Comparison of ENCODE assay signal across 8 mouse cellular contexts in the genomic region with DNA sequence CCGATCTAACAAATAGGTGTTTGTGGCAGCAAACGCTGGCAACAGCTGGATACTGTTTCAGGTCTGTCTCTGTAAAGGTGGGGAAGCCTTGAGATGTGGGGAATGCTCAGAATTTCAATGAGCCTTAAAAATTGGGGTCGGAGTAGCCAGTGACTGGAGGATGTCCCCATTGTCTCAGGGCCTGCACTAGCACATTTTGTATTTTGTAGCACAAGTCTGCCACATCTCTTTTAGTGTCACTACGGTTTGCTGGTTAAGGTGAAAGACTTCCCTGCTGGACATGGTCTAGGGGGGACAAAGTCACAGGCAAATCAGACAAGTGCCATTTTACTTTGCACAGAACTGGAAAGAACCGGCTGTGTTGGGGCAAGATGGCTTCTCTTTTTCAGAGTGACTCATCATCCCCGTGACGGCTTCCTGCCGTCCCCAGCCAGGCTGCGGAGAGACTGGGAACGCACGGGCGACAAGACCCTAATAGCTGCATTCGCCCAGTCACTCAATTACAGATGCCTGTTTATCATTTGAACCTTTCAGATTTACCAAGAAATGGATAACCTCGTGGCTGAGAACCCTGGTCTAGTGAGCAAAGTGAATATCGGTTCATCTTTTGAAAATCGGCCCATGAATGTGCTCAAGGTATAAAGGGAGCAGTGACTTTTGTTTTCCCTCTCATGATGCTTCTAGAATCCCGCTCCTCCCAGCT. TPM values are rescaled to one million over a fixed set of nuclear protein-coding genes. Genes with fewer than 3 reads are reported as not detected.
DNase-seq lines count a peak whose midpoint lies in the region; ATAC-seq and TF ChIP-seq lines count a peak whose summit lies in the region.

No protein-coding gene starts in this region.

- H3K4me3 ChIP-seq in heart, adult 2 months, result peak overlapping the region; percentile 14; the same call in 1 of the 2 replicates
- peak overlapping the region; percentile 34 for H3K4me3 ChIP-seq in heart, embryonic 13.5 days
- peak overlapping the region; percentile 30; the same call in 1 of the 2 replicates for H3K4me3 ChIP-seq in liver, embryonic 11.5 days (ENCODE audit: low read depth, low read length)

- intact Hi-C loops in heart, adult 2 months (cut with DNase I), result no loop called here
- intact Hi-C loops in heart, postnatal 25 days (cut with DNase I), result no loop called here

- ATAC-seq in CD4-positive, CD25-positive, alpha-beta regulatory T cell, adult 4 months, result peak; percentile 94
- ATAC-seq in heart, embryonic 13.5 days (ENCODE audit: extremely low read depth, insufficient number of reproducible peaks, low FRiP score, low TSS enrichment), result no peak
- no peak; the same call in 1 of the 2 replicates for ATAC-seq in liver, embryonic 11.5 days (replicated peaks; ENCODE audit: low FRiP score)
- peak; percentile 40; the same call in 1 of the 2 replicates for ATAC-seq in monocyte, adult 5-6 weeks (replicated peaks; ENCODE audit: insufficient number of reproducible peaks, low FRiP score, low TSS enrichment, poor library complexity, severe bottlenecking)

- peaks cover 5% of the 10 kb centered on the region; the same call in 1 of the 2 replicates for H3K9me3 ChIP-seq in heart, embryonic 13.5 days
- no peaks in the 10 kb centered on the region for H3K9me3 ChIP-seq in liver, embryonic 11.5 days (ENCODE audit: control insufficient read depth, low read length)

- peaks cover 1% of the 10 kb centered on the region for H3K4me1 ChIP-seq in heart, adult 2 months (ENCODE audit: control insufficient read depth, insufficient read depth, low read length)
- peaks cover 72% of the 10 kb centered on the region for H3K4me1 ChIP-seq in heart, embryonic 13.5 days
- H3K4me1 ChIP-seq in liver, embryonic 11.5 days (replicated peaks; ENCODE audit: control insufficient read depth, insufficient read depth, low read length), result peaks cover 18% of the 10 kb centered on the region

- TF ChIP-seq EP300 in heart, adult 2 months (IDR thresholded peaks at IDR 0.05; ENCODE audit: insufficient read depth, low read depth, low read length), result no peak

- no peak overlapping the region for H3K9ac ChIP-seq in heart, adult 2 months (ENCODE audit: low read depth, low read length)
- H3K9ac ChIP-seq in heart, embryonic 13.5 days, result peak overlapping the region; percentile 74
- no peak overlapping the region for H3K9ac ChIP-seq in liver, embryonic 11.5 days (ENCODE audit: low read depth, low read length)

- H3K36me3 ChIP-seq in heart, adult 2 months (ENCODE audit: control insufficient read depth, insufficient read depth, low read length), result no peaks in the 10 kb centered on the region
- H3K36me3 ChIP-seq in heart, embryonic 13.5 days, result no peaks in the 10 kb centered on the region
- no peaks in the 10 kb centered on the region for H3K36me3 ChIP-seq in liver, embryonic 11.5 days (ENCODE audit: control insufficient read depth, insufficient read depth, low read length)

- peak overlapping the region; percentile 67 for H3K4me2 ChIP-seq in heart, embryonic 13.5 days
- peak overlapping the region; percentile 61 for H3K4me2 ChIP-seq in liver, embryonic 11.5 days

- peak in 1 of 2 experiments; percentile 20 for DNase-seq in heart, adult 2 months
- no peak for DNase-seq in heart, postnatal 25 days (ENCODE audit: low spot score)
- peak; percentile 50 for DNase-seq in cerebellum, adult 9-10 months
- DNase-seq in liver, embryonic 11.5 days (ENCODE audit: low spot score), result peak; percentile 49
- no peak for DNase-seq in layer of hippocampus, adult 9-11 months

- TF ChIP-seq POLR2A in heart, adult 2 months (IDR thresholded peaks at IDR 0.05; ENCODE audit: insufficient read depth, low read depth, low read length), result no peak

- H3K27me3 ChIP-seq in heart, adult 2 months (ENCODE audit: control insufficient read depth, insufficient read depth, low read length), result no peaks in the 10 kb centered on the region
- H3K27me3 ChIP-seq in heart, embryonic 13.5 days (replicated peaks), result no peaks in the 10 kb centered on the region
- peaks cover 46% of the 10 kb centered on the region for H3K27me3 ChIP-seq in liver, embryonic 11.5 days (replicated peaks; ENCODE audit: control insufficient read depth, insufficient read depth, low read length)

- no peaks in the 10 kb centered on the region for H3K79me2 ChIP-seq in heart, adult 2 months (replicated peaks; ENCODE audit: control insufficient read depth, insufficient read depth, low read length)

- no peak for TF ChIP-seq CTCF in heart, adult 2 months (IDR thresholded peaks at IDR 0.05)

- no peak overlapping the region for H3K27ac ChIP-seq in heart, adult 2 months
- H3K27ac ChIP-seq in heart, embryonic 13.5 days (replicated peaks), result peak overlapping the region; percentile 94
- peak overlapping the region; percentile 60 for H3K27ac ChIP-seq in liver, embryonic 11.5 days (ENCODE audit: low read depth, low read length)

- 36% methylated on average over 17 of the region's 17 CpGs for WGBS in heart, adult 2 months
- WGBS in heart, embryonic 13.5 days, result 14% methylated on average over 17 of the region's 17 CpGs
- 14% methylated on average over 17 of the region's 17 CpGs for WGBS in liver, embryonic 11.5 days

RNA-seq across cellular contexts. Expression of a gene that starts 5.3 kb away (rescaled TPM):
- total RNA-seq in heart, adult 2 months (2021), result not detected
- 0.12 TPM in 1 of 2 replicates, not detected in the other for polyA plus RNA-seq in heart, adult 2 months (2012; rRNA removed)
- total RNA-seq in heart, postnatal 25 days (2021), result not detected
- polyA plus RNA-seq in CD4-positive, CD25-positive, alpha-beta regulatory T cell, adult 4 months (2017; shearing (Covaris generic)), result 1 to 10 TPM; 1.0 to 1.2 TPM
- polyA plus RNA-seq in heart, embryonic 13.5 days (2015; fragmentation: Nextera tagmentation; extraction: Ambion mirVana), result 4.6 and 6.9 TPM in 2 replicates
- 1.7 and 1.9 TPM in 2 replicates for polyA plus RNA-seq in liver, embryonic 11.5 days (2014; fragmentation: Nextera tagmentation; extraction: Ambion mirVana)
- not detected in 3 replicates for total RNA-seq in monocyte, adult 5-6 weeks (2017)

RNA-seq across cellular contexts. Expression of a gene that starts 21.4 kb away (rescaled TPM):
- not detected for total RNA-seq in heart, adult 2 months (2021)
- not detected in 2 replicates for polyA plus RNA-seq in heart, adult 2 months (2012; rRNA removed)
- total RNA-seq in heart, postnatal 25 days (2021), result not detected
- not detected for polyA plus RNA-seq in CD4-positive, CD25-positive, alpha-beta regulatory T cell, adult 4 months (2017; shearing (Covaris generic))
- 2.5 and 3.3 TPM in 2 replicates for polyA plus RNA-seq in heart, embryonic 13.5 days (2015; fragmentation: Nextera tagmentation; extraction: Ambion mirVana)
- polyA plus RNA-seq in liver, embryonic 11.5 days (2014; fragmentation: Nextera tagmentation; extraction: Ambion mirVana), result 0.44 and 0.45 TPM in 2 replicates
- not detected in 3 replicates for total RNA-seq in monocyte, adult 5-6 weeks (2017)

RNA-seq across cellular contexts. Expression of a gene that starts 37.1 kb away (rescaled TPM):
- total RNA-seq in heart, adult 2 months (2021), result not detected
- polyA plus RNA-seq in heart, adult 2 months (2012; rRNA removed), result 0.16 TPM in 1 of 2 replicates, not detected in the other
- under 1 TPM in 1 of 2 experiments, not detected in 1; 0.25 TPM for total RNA-seq in heart, postnatal 25 days (2021)
- not detected for polyA plus RNA-seq in CD4-positive, CD25-positive, alpha-beta regulatory T cell, adult 4 months (2017; shearing (Covaris generic))
- polyA plus RNA-seq in heart, embryonic 13.5 days (2015; fragmentation: Nextera tagmentation; extraction: Ambion mirVana), result not detected in 2 replicates
- 0.18 TPM in 1 of 2 replicates, not detected in the other for polyA plus RNA-seq in liver, embryonic 11.5 days (2014; fragmentation: Nextera tagmentation; extraction: Ambion mirVana)
- not detected in 3 replicates for total RNA-seq in monocyte, adult 5-6 weeks (2017)

RNA-seq across cellular contexts. Expression of a gene that starts 37.1 kb away (rescaled TPM):
- 1 to 10 TPM; 6.3 to 7.5 TPM for total RNA-seq in heart, adult 2 months (2021)
- polyA plus RNA-seq in heart, adult 2 months (2012; rRNA removed), result 15.9 and 32.9 TPM in 2 replicates
- 1 to 10 TPM; 7.5 TPM for total RNA-seq in heart, postnatal 25 days (2021)
- polyA plus RNA-seq in CD4-positive, CD25-positive, alpha-beta regulatory T cell, adult 4 months (2017; shearing (Covaris generic)), result 10 to 100 TPM; 59.9 to 60.8 TPM
- polyA plus RNA-seq in heart, embryonic 13.5 days (2015; fragmentation: Nextera tagmentation; extraction: Ambion mirVana), result 24.2 and 25.6 TPM in 2 replicates
- 44.2 and 49.2 TPM in 2 replicates for polyA plus RNA-seq in liver, embryonic 11.5 days (2014; fragmentation: Nextera tagmentation; extraction: Ambion mirVana)
- total RNA-seq in monocyte, adult 5-6 weeks (2017), result 17.6 to 26.6 TPM (median 17.8 TPM) in 3 replicates

Comparison
In these comparisons a context has a peak if more than half of its experiments do, and no peak if none do; other contexts are left out.
1. DNase-seq: peak in cerebellum, adult 9-10 months (single experiment) and liver, embryonic 11.5 days (single experiment); none in heart, postnatal 25 days (single experiment) and layer of hippocampus, adult 9-11 months (single experiment).
2. ATAC-seq: peak in CD4-positive, CD25-positive, alpha-beta regulatory T cell, adult 4 months (single experiment) and monocyte, adult 5-6 weeks (single experiment); none in heart, embryonic 13.5 days (single experiment) and liver, embryonic 11.5 days (single experiment).
3. Peak in every context shown above with its lines, with median percentiles within 50 percentile points of each other: H3K4me3 ChIP-seq.